Mouse (Mus musculus) embryonic facial prominence, embryonic 13.5 days (tissue): ENCODE results near the gene Pou2af1. TPM values are rescaled to one million over a fixed set of nuclear protein-coding genes. Genes with fewer than 3 reads are reported as not detected.
A peak's percentile ranks its signal among the peaks of the same experiment; 100 is the strongest.

ENCODE experiments used
- ATAC-seq: fragments of 200-750 bp; cut with Nextera tagmentation; 2 replicates; pipeline ENCODE4 v1.8.0; 2017; ENCODE audit warnings: low read depth; ENCODE audit not compliant: insufficient number of reproducible peaks, insufficient read depth, low FRiP score, low TSS enrichment
- H3K27ac ChIP-seq: fragments of 300-500 bp; sonication (generic); 2 replicates; pipeline ENCODE4 v1.5.1; 2015; ENCODE audit warnings: moderate library complexity, mild to moderate bottlenecking, inconsistent platforms
- H3K27me3 ChIP-seq: fragments of 300-500 bp; sonication (generic); 2 replicates; pipeline ENCODE4 v1.6.1; 2015; ENCODE audit warnings: mild to moderate bottlenecking, inconsistent platforms
- H3K36me3 ChIP-seq: fragments of 300-500 bp; sonication (generic); 2 replicates; pipeline ENCODE4 v1.6.1; 2015; ENCODE audit warnings: mild to moderate bottlenecking, inconsistent platforms
- H3K4me1 ChIP-seq: fragments of 300-500 bp; sonication (generic); 2 replicates; pipeline ENCODE4 v1.6.1; 2015; ENCODE audit warnings: inconsistent platforms
- H3K4me2 ChIP-seq: fragments of 300-500 bp; sonication (generic); 2 replicates; pipeline ENCODE4 v1.6.1; 2015; ENCODE audit warnings: moderate library complexity, mild to moderate bottlenecking, inconsistent platforms
- H3K4me3 ChIP-seq: fragments of 300-500 bp; sonication (generic); 2 replicates; pipeline ENCODE4 v1.5.1; 2015; ENCODE audit warnings: mild to moderate bottlenecking, inconsistent platforms
- H3K9ac ChIP-seq: fragments of 300-500 bp; sonication (generic); 2 replicates; pipeline ENCODE4 v1.6.1; 2015; ENCODE audit warnings: mild to moderate bottlenecking, inconsistent platforms
- H3K9me3 ChIP-seq: fragments of 300-500 bp; sonication (generic); 2 replicates; pipeline ENCODE4 v1.6.1; 2016; ENCODE audit warnings: inconsistent platforms
- WGBS: fragments of 180-500 bp; shearing (Covaris S2); methylation state at CpG from one replicate; pipeline ENCODE4 v1.1.7; 2015; ENCODE audit warnings: mixed read lengths; 5-methylcytosine and 5-hydroxymethylcytosine counted together
- polyA plus RNA-seq: library from polyadenylated mRNA; unstranded; fragments of >200 nt; fragmentation: Nextera tagmentation; extraction: Ambion mirVana; gene quantifications from 2 replicates; pipeline ENCODE4 v1.2.1, GENCODE M21; 2015

Pou2af1 gene
- polyA plus RNA-seq, 1 experiment from 2014 or later = 0.15 TPM

- no peak overlapping the region for H3K27ac ChIP-seq
- WGBS = 74% methylated on average over 4 of the region's 4 CpGs
- H3K4me2 ChIP-seq = no peak overlapping the region
- no peak for ATAC-seq
- no peaks in the 10 kb centered on the region for H3K36me3 ChIP-seq
- no peaks in the 10 kb centered on the region for H3K27me3 ChIP-seq
- no peaks in the 10 kb centered on the region for H3K9me3 ChIP-seq
- H3K4me3 ChIP-seq = no peak overlapping the region
- no peak overlapping the region for H3K9ac ChIP-seq
- H3K4me1 ChIP-seq = no peaks in the 10 kb centered on the region
Measured at GRCm38 (mm10) chr9:51230701-51231389, 17.3 kb downstream of the Pou2af1 start.

GRCm38 (mm10) chr9:51232163-51232562 is 18.7 kb downstream of the Pou2af1 start:
- no peak overlapping the region for H3K4me3 ChIP-seq
- H3K27me3 ChIP-seq = no peaks in the 10 kb centered on the region
- no peak overlapping the region for H3K4me2 ChIP-seq
- no peaks in the 10 kb centered on the region for H3K9me3 ChIP-seq
- H3K4me1 ChIP-seq = no peaks in the 10 kb centered on the region
- WGBS = 96% methylated on average over 8 of the region's 8 CpGs
- H3K9ac ChIP-seq = no peak overlapping the region
- no peak for ATAC-seq
- no peak overlapping the region for H3K27ac ChIP-seq
- H3K36me3 ChIP-seq = no peaks in the 10 kb centered on the region

GRCm38 (mm10) chr9:51238741-51239385 is 25.4 kb downstream of the Pou2af1 start:
- Histone ChIP-seq H3K4me3 (no peak overlapping the region), H3K9me3 (no peaks in the 10 kb centered on the region), H3K4me2 (no peak overlapping the region), H3K9ac (no peak overlapping the region), H3K4me1 (no peaks in the 10 kb centered on the region), H3K27ac (no peak overlapping the region), H3K36me3 (no peaks in the 10 kb centered on the region), H3K27me3 (no peaks in the 10 kb centered on the region)
- WGBS = 49% methylated on average over 12 of the region's 12 CpGs
- ATAC-seq = no peak

GRCm38 (mm10) chr9:51256780-51257502 is 43.4 kb downstream of the Pou2af1 start:
- peaks cover 4% of the 10 kb centered on the region for H3K4me1 ChIP-seq
- no peak overlapping the region for H3K27ac ChIP-seq
- 63% methylated on average over 4 of the region's 4 CpGs for WGBS
- no peak overlapping the region for H3K4me2 ChIP-seq
- H3K36me3 ChIP-seq = no peaks in the 10 kb centered on the region
- no peaks in the 10 kb centered on the region for H3K27me3 ChIP-seq
- peaks cover 3% of the 10 kb centered on the region; the same call in 1 of the 2 replicates for H3K9me3 ChIP-seq
- no peak for ATAC-seq
- no peak overlapping the region for H3K9ac ChIP-seq
- no peak overlapping the region for H3K4me3 ChIP-seq

GRCm38 (mm10) chr9:51258426-51258825 is 44.9 kb downstream of the Pou2af1 start:
- no peaks in the 10 kb centered on the region for H3K4me1 ChIP-seq
- no peaks in the 10 kb centered on the region for H3K36me3 ChIP-seq
- WGBS = 77% methylated on average over 5 of the region's 5 CpGs
- no peak overlapping the region for H3K4me2 ChIP-seq
- peaks cover 3% of the 10 kb centered on the region; the same call in 1 of the 2 replicates for H3K9me3 ChIP-seq
- ATAC-seq = no peak
- no peaks in the 10 kb centered on the region for H3K27me3 ChIP-seq
- no peak overlapping the region for H3K4me3 ChIP-seq
- no peak overlapping the region for H3K27ac ChIP-seq
- no peak overlapping the region for H3K9ac ChIP-seq

GRCm38 (mm10) chr9:51268852-51269251 is 55.3 kb downstream of the Pou2af1 start:
- Histone ChIP-seq H3K9me3 (no peaks in the 10 kb centered on the region), H3K27ac (no peak overlapping the region), H3K36me3 (no peaks in the 10 kb centered on the region), H3K4me2 (no peak overlapping the region), H3K9ac (no peak overlapping the region), H3K4me1 (no peaks in the 10 kb centered on the region), H3K27me3 (no peaks in the 10 kb centered on the region), H3K4me3 (no peak overlapping the region)
- 66% methylated on average over 5 of the region's 5 CpGs for WGBS
- no peak for ATAC-seq

GRCm38 (mm10) chr9:51271073-51271472 is 57.6 kb downstream of the Pou2af1 start:
- Histone ChIP-seq H3K27ac (no peak overlapping the region), H3K4me1 (no peaks in the 10 kb centered on the region), H3K9me3 (no peaks in the 10 kb centered on the region), H3K4me2 (no peak overlapping the region), H3K4me3 (no peak overlapping the region), H3K9ac (no peak overlapping the region), H3K27me3 (no peaks in the 10 kb centered on the region), H3K36me3 (no peaks in the 10 kb centered on the region)
- 75% methylated on average over 8 of the region's 8 CpGs for WGBS
- no peak for ATAC-seq

GRCm38 (mm10) chr9:51272102-51272501 is 58.6 kb downstream of the Pou2af1 start:
- no peak for ATAC-seq
- Histone ChIP-seq H3K27me3 (no peaks in the 10 kb centered on the region), H3K9me3 (no peaks in the 10 kb centered on the region), H3K4me1 (no peaks in the 10 kb centered on the region), H3K4me2 (no peak overlapping the region), H3K9ac (no peak overlapping the region), H3K4me3 (no peak overlapping the region), H3K36me3 (no peaks in the 10 kb centered on the region), H3K27ac (no peak overlapping the region)
- WGBS = 72% methylated on average over 5 of the region's 5 CpGs

- Histone ChIP-seq H3K27me3 (no peaks in the 10 kb centered on the region; the same call in 1 of the 2 replicates), H3K27ac (no peak overlapping the region), H3K9me3 (no peaks in the 10 kb centered on the region), H3K4me3 (no peak overlapping the region), H3K4me2 (no peak overlapping the region), H3K36me3 (no peaks in the 10 kb centered on the region), H3K9ac (no peak overlapping the region), H3K4me1 (peaks cover 5% of the 10 kb centered on the region; the same call in 1 of the 2 replicates)
- ATAC-seq = no peak
- 58% methylated on average over 9 of the region's 9 CpGs for WGBS
Measured at GRCm38 (mm10) chr9:51273581-51274154, 60.2 kb downstream of the Pou2af1 start.

- peaks cover 5% of the 10 kb centered on the region; the same call in 1 of the 2 replicates for H3K4me1 ChIP-seq
- peaks cover 7% of the 10 kb centered on the region for H3K27me3 ChIP-seq
- no peaks in the 10 kb centered on the region for H3K36me3 ChIP-seq
- no peak overlapping the region for H3K4me3 ChIP-seq
- H3K27ac ChIP-seq = no peak overlapping the region
- ATAC-seq = no peak
- WGBS = 30% methylated on average over 4 of the region's 4 CpGs
- H3K9me3 ChIP-seq = no peaks in the 10 kb centered on the region
- no peak overlapping the region for H3K4me2 ChIP-seq
- H3K9ac ChIP-seq = no peak overlapping the region
Measured at GRCm38 (mm10) chr9:51274678-51275077, 61.2 kb downstream of the Pou2af1 start.

- Histone ChIP-seq H3K27me3 (peaks cover 29% of the 10 kb centered on the region), H3K4me3 (peak overlapping the region; percentile 58), H3K36me3 (no peaks in the 10 kb centered on the region), H3K4me2 (peak overlapping the region; percentile 90), H3K27ac (0 out of 2 replicates have a peak overlapping the region, but pooled peaks have one; percentile 44), H3K9me3 (no peaks in the 10 kb centered on the region), H3K4me1 (peaks cover 5% of the 10 kb centered on the region; the same call in 1 of the 2 replicates), H3K9ac (peak overlapping the region; percentile 76)
- no peak for ATAC-seq
- 14% methylated on average over 13 of the region's 13 CpGs for WGBS
Measured at GRCm38 (mm10) chr9:51277834-51278498, 64.5 kb downstream of the Pou2af1 start.
